Comparison of ENCODE assay signal across 13 mouse cellular contexts in the genomic region with DNA sequence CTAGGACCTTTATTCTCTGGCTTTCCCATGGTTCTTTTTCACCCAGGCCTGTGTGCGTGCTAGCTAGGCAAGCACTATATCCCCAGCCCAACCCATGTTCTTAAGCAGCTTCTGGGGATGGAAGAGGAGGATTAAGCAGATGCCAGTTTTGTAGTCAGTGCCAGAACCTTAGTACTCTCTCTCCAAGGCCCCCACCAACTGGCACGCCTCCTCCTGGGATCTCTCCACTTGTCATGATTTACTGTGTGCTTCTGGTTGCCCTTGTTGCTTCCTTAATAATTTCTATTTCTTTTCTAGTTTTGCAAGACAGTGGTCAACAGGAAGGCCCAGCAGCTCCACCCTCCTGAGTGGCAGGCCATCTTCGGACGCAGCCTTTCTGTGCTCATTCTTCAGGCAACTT. TPM values are rescaled to one million over a fixed set of nuclear protein-coding genes. Genes with fewer than 3 reads are reported as not detected.
DNase-seq lines count a peak whose midpoint lies in the region; ATAC-seq lines count a peak whose summit lies in the region.
"Had no signal": no experiment of that assay in that cellular context is flagged by ENCODE, and none has a peak within 500 bp of the region (broad histone marks: within the 10 kb centered on the region; RNA-seq: fewer than 3 reads in every experiment).

No protein-coding gene starts in this region.

- WGBS in forebrain, embryonic 15.5 days = 91% methylated on average over 4 of the region's 4 CpGs
- WGBS in forebrain, embryonic 11.5 days = 93% methylated on average over 4 of the region's 4 CpGs

- no peak overlapping the region for H3K4me3 ChIP-seq in forebrain, embryonic 15.5 days
- H3K4me3 ChIP-seq in forebrain, embryonic 11.5 days (ENCODE audit: low read depth, low read length) = no peak overlapping the region

- peaks cover 44% of the 10 kb centered on the region for H3K36me3 ChIP-seq in forebrain, embryonic 15.5 days
- peaks cover 6% of the 10 kb centered on the region; the same call in 1 of the 2 replicates for H3K36me3 ChIP-seq in forebrain, embryonic 11.5 days (ENCODE audit: control insufficient read depth, insufficient read depth, low read length)

- no peaks in the 10 kb centered on the region for H3K27me3 ChIP-seq in forebrain, embryonic 15.5 days
- no peaks in the 10 kb centered on the region for H3K27me3 ChIP-seq in forebrain, embryonic 11.5 days (ENCODE audit: control insufficient read depth, insufficient read depth, low read length)

- ATAC-seq in forebrain, embryonic 15.5 days (replicated peaks) = no peak
- ATAC-seq in forebrain, embryonic 11.5 days (replicated peaks; ENCODE audit: low FRiP score) = no peak
- no peak for ATAC-seq in activated CD4-positive, CD25-positive, alpha-beta regulatory T cell, adult 4 months
- no peak for ATAC-seq in megakaryocyte, adult 5-6 weeks (ENCODE audit: poor library complexity, severe bottlenecking)

- H3K9me3 ChIP-seq in forebrain, embryonic 15.5 days = no peaks in the 10 kb centered on the region
- no peaks in the 10 kb centered on the region for H3K9me3 ChIP-seq in forebrain, embryonic 11.5 days (ENCODE audit: control insufficient read depth, low read length)

- no peak overlapping the region for H3K4me2 ChIP-seq in forebrain, embryonic 15.5 days (replicated peaks)
- H3K4me2 ChIP-seq in forebrain, embryonic 11.5 days (ENCODE audit: low read depth, low read length, severe bottlenecking) = no peak overlapping the region

- H3K4me1 ChIP-seq in forebrain, embryonic 15.5 days = peaks cover 9% of the 10 kb centered on the region
- H3K4me1 ChIP-seq in forebrain, embryonic 11.5 days (replicated peaks; ENCODE audit: control insufficient read depth, insufficient read depth, low read length) = peaks cover 6% of the 10 kb centered on the region; the same call in 1 of the 2 replicates

- no peak overlapping the region for H3K9ac ChIP-seq in forebrain, embryonic 15.5 days (replicated peaks)
- no peak overlapping the region for H3K9ac ChIP-seq in forebrain, embryonic 11.5 days (ENCODE audit: low read length)

- no peak for DNase-seq in forebrain, embryonic 11.5 days (ENCODE audit: low spot score)
- DNase-seq in kidney, adult 18-20 months = peak; percentile 25
- DNase-seq in kidney, postnatal 4 days = no peak
- peak; percentile 78 for DNase-seq in brain, adult 2 months (ENCODE audit: low read depth, low spot score)
- DNase-seq in kidney, postnatal 25 days = peak; percentile 50 to 75
- DNase-seq: cerebellum, adult 2 months; embryo, embryonic 11 days; lung, adult 18-20 months; right cerebral cortex, postnatal 4 days; thymus, postnatal 25 days had no signal

- peak overlapping the region; percentile 48; the same call in 1 of the 2 replicates for H3K27ac ChIP-seq in forebrain, embryonic 15.5 days (replicated peaks)
- H3K27ac ChIP-seq in forebrain, embryonic 11.5 days (ENCODE audit: low read depth, low read length) = no peak overlapping the region

RNA-seq across cellular contexts. Expression of a gene that starts 5.0 kb away (rescaled TPM):
- polyA plus RNA-seq in forebrain, embryonic 15.5 days (2015; fragmentation: Nextera tagmentation; extraction: Ambion mirVana) = 47.2 and 47.4 TPM in 2 replicates
- 20.8 and 24.6 TPM in 2 replicates for polyA plus RNA-seq in forebrain, embryonic 11.5 days (2014; fragmentation: Nextera tagmentation; extraction: Ambion mirVana)
- polyA plus RNA-seq in activated CD4-positive, CD25-positive, alpha-beta regulatory T cell, adult 4 months (2017; shearing (Covaris generic)) = 100 to 1,000 TPM; 109 to 120 TPM
- 76.2 and 79.9 TPM in 2 replicates for total RNA-seq in megakaryocyte, adult 5-6 weeks (2015)
- 44.5 and 46.5 TPM in 2 replicates for total RNA-seq in megakaryocyte, adult 5-6 weeks (2017)

RNA-seq across cellular contexts. Expression of a gene that starts 24.5 kb away (rescaled TPM):
- 9.2 and 11.1 TPM in 2 replicates for polyA plus RNA-seq in forebrain, embryonic 15.5 days (2015; fragmentation: Nextera tagmentation; extraction: Ambion mirVana)
- polyA plus RNA-seq in forebrain, embryonic 11.5 days (2014; fragmentation: Nextera tagmentation; extraction: Ambion mirVana) = 13.8 and 15.1 TPM in 2 replicates
- polyA plus RNA-seq in activated CD4-positive, CD25-positive, alpha-beta regulatory T cell, adult 4 months (2017; shearing (Covaris generic)) = 10 to 100 TPM; 15.7 to 25.1 TPM
- total RNA-seq in megakaryocyte, adult 5-6 weeks (2015) = 21.2 and 28.4 TPM in 2 replicates
- 25.3 and 29.2 TPM in 2 replicates for total RNA-seq in megakaryocyte, adult 5-6 weeks (2017)

RNA-seq across cellular contexts. Expression of a gene that starts 37.9 kb away (rescaled TPM):
- polyA plus RNA-seq in forebrain, embryonic 15.5 days (2015; fragmentation: Nextera tagmentation; extraction: Ambion mirVana) = 92.4 and 97.7 TPM in 2 replicates
- polyA plus RNA-seq in forebrain, embryonic 11.5 days (2014; fragmentation: Nextera tagmentation; extraction: Ambion mirVana) = 79.5 and 88.5 TPM in 2 replicates
- 10 to 100 TPM; 24.3 to 47.6 TPM for polyA plus RNA-seq in activated CD4-positive, CD25-positive, alpha-beta regulatory T cell, adult 4 months (2017; shearing (Covaris generic))
- total RNA-seq in megakaryocyte, adult 5-6 weeks (2015) = 387 and 430 TPM in 2 replicates
- total RNA-seq in megakaryocyte, adult 5-6 weeks (2017) = 178 and 226 TPM in 2 replicates

RNA-seq across cellular contexts. Expression of a gene that starts 53.2 kb away (rescaled TPM):
- polyA plus RNA-seq in forebrain, embryonic 15.5 days (2015; fragmentation: Nextera tagmentation; extraction: Ambion mirVana) = 125 and 131 TPM in 2 replicates
- polyA plus RNA-seq in forebrain, embryonic 11.5 days (2014; fragmentation: Nextera tagmentation; extraction: Ambion mirVana) = 140 and 143 TPM in 2 replicates
- polyA plus RNA-seq in activated CD4-positive, CD25-positive, alpha-beta regulatory T cell, adult 4 months (2017; shearing (Covaris generic)) = 10 to 100 TPM; 12.0 to 13.8 TPM
- 52.1 and 54.9 TPM in 2 replicates for total RNA-seq in megakaryocyte, adult 5-6 weeks (2015)
- 50.7 and 56.2 TPM in 2 replicates for total RNA-seq in megakaryocyte, adult 5-6 weeks (2017)

Comparison
In these comparisons a context has a peak if more than half of its experiments do, and no peak if none do; other contexts are left out.
1. DNase-seq: peak in kidney, adult 18-20 months (single experiment), brain, adult 2 months (single experiment) and kidney, postnatal 25 days (2 of 2); none in forebrain, embryonic 11.5 days (single experiment) and kidney, postnatal 4 days (0 of 2).